Mouse (Mus musculus) layer of hippocampus, postnatal 14 days (tissue): ENCODE results near the gene Gzmd. TPM values are rescaled to one million over a fixed set of nuclear protein-coding genes. Genes with fewer than 3 reads are reported as not detected.
"Not testable (repeated sequence)": the region's sequence is repeated elsewhere in the genome, so short reads cannot be mapped to it uniquely, and the experiment has no call there.

Experiments
- DNase-seq, 2 experiments: peaks; one replicate each; pipeline ENCODE4 v3.0.0; 2021 to 2022; ENCODE audit warnings: low spot score in 2 of 2, mixed read lengths in 1 of 2
- long read RNA-seq, 2 experiments: library from polyadenylated mRNA; stranded (forward); transcript quantifications; one replicate each; pipeline ENCODE4 v2.0.0; 2021
- total RNA-seq, 2 experiments: library from RNA; stranded (reverse); gene quantifications; 2 replicates each; pipeline ENCODE4 v1.2.3; 2021

Gzmd gene
- total RNA-seq, result not detected
- long read RNA-seq, experiment 1, result 0 reads
- long read RNA-seq, experiment 2, result 0 reads

DNA sequence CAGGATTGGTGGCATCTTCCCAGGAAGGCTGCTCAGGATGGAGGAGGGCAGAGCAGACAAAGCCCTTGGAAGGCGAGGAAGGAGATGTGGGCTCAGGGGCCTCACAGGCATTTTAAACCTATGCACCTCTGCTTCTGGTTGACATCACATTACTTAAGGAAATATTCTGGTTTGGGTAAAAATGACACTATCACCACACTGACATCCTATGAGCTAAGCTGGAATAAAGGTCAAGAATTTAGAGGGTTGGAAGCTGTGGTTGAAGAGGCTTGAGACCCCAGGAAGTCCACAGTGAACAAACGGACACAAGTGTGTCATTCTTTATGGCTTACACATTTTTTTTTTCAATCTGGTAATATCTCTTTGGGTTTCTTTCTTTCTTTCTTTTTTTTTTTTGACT, at the start of gene Gzmd:
Gzmd (minus strand) TSS at position 101 of the 400 bp plus-strand sequence.
- DNase-seq, result not testable (repeated sequence)

DNA sequence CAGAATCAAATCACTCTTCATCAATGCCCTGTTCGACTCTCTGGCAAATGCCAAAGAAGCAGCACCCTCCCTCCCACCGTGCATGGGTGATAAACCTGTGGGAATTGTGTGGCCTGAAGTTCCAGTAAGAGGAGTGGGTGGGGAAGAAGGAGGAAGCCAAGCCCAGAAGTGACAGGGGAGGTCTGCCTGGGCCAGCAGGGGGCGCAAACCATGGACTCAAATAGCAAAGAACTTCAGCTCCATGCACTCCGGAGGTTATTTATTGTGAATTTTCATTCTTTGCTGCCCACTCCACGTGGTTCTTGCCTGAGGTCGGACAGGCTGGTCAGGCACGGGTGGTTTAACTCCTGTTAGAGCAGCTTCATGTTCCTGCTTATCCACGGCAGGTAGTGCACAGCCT, 45.2 kb upstream of the Gzmd start:
- not testable (repeated sequence) for DNase-seq

DNA sequence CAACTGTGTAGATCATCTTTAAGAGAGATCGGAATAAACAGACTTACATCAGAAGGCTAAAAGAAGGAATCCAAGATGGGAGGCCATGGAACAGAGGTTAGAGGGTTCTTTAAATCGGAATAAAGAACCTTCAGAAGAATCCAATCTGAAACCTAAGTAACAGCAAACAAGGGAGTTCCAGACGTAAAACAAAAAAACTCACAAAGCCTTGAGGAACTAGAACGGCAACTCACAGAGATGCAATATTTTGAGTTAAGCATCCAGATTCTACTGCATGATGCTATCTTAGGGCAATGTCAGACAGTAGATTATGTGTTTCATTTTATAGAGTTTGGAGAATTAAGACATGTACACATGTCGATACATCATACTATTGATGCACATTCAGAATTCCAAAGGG, 42.1 kb upstream of the Gzmd start, which contains the start of gene Gzmn:
Gzmn (minus strand) TSS at position 101 of the 400 bp plus-strand sequence.
- no peak for DNase-seq

DNA sequence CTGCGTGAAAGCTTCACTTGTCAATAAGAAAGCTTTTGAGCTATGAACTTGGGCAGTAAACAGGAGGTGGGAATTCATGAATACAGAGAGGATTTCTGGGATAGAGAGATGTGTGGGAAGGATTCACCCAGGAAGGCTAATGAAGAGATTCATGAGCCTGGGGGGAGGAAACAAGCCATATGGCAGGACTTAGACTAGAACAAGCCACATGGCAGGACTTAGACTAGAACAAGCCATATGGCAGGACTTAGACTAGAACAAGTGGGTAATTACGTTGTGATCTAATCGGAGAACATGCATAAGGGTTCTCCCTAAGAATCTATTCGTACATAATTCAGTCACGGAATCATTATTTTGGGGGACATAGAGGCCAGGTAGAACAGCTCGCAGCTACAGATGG, 41.0 kb upstream of the Gzmd start:
- DNase-seq, result peak in 1 of 2 experiments; percentile 76

DNA sequence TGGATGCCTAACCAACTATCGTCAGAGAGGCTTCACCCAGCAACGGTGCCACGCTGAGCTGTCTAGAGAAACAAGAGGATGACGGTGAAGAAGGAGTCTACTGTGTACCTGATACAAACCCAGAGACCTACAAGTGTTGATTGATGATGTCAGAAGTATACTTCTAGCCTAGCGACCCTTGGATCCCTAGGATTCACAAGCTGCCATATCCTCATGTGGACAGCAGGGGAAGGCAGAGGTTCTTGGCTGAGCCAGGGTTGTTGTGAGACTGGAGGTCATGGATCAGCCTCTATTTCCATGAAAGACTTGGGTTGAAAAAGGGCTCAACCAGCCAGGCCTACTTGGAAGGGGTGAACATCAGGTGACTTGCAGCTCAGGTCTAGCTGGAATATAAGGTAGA, 40.3 kb upstream of the Gzmd start:
- DNase-seq, result no peak

DNA sequence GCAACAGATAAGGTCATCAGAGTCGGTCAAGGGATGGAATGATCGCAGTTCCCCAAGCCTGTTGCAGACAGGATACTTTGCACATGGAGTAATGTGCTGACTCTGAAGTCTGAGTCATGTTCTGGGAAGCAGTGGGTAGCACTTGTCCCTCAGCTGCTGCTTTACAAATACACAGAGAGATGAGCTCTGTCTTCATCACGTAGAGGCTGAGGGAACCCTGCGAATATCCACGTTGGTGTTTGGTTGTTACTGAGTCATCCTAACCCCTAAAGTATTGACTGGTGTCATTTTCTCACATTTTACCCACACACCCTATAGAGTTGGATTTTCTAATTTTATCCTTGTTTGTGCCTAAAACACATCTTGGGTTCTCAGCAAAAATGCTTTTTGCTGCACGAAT, 35.6 kb upstream of the Gzmd start:
- DNase-seq, result no peak

DNA sequence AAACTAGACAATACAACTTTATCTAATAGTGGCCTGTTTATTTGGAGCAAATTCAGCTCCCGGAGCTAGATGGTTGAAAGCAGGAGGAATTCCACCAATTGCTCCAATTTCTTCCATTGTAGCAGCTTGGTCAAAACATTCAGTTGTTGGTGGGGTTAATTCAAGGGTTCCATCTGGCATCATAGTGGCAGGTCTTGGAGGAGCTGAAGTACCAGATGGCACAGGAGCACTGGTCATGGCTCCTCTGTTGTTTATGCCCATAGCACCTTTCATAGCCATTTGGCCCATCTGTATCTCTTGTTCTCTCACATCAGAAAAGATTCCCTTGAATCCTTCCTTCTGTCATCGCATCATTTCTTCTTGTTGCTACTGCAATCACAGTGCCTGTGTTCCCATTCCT, 29.7 kb upstream of the Gzmd start:
- no peak for DNase-seq

DNA sequence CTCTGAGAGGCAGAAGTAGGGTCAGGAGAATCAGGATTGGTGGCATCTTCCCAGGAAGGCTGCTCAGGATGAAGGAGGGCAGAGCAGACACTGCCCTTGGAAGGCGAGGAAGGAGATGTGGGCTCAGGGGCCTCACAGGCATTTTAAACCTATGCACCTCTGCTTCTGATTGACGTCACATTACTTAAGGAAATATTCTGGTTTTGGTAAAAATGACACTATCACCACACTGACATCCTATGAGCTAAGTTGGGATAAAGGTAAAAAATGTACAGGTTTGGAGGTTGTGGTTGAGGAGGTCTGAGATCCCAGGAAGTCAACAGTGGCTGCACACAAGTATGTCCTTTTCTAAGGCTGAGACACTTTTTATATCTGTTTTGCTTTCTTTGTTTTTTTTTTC, 27.1 kb upstream of the Gzmd start, which contains the start of gene Gzmg:
Gzmg (minus strand) TSS at position 101 of the 400 bp plus-strand sequence.
- DNase-seq, result not testable (repeated sequence)

DNA sequence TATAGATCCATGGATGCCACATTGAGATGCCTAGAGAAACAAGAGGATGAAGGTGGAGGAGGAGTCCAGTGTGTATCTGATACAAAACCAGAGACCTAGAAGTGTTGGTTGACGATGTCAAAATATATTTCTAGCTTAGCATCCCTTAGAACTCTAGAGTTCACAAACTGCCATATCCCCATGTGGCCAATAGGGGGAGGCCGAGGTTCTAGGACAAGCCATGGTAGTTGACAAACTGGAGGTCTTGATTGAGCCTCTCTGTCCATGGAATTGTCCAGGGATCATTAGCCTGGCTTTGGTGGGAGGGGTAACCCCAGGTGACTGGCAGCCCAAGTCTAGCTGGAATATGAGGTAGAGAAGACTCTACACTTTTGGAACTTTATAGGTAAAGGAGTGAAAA, 22.9 kb upstream of the Gzmd start:
- DNase-seq, result no peak

DNA sequence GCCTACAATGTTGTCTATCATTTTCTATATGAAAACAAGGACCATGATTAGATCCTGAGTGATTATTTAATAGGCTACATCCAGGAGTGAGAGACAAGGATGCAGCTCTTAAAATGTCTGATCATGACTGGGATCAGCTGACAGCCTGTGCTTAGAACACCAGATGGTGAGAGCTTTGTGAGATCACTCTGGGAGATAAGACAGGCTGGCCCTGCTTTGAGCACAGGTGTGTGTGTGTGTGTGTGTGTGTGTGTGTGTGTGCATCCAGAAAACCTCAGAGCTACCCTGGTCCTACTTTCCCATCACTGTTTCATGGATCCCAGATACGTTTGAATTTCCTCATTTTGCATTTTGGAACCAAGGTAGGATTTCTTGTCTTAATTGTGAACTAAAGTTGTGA, 1.3 kb upstream of the Gzmd start:
- not testable (repeated sequence) for DNase-seq

DNA sequence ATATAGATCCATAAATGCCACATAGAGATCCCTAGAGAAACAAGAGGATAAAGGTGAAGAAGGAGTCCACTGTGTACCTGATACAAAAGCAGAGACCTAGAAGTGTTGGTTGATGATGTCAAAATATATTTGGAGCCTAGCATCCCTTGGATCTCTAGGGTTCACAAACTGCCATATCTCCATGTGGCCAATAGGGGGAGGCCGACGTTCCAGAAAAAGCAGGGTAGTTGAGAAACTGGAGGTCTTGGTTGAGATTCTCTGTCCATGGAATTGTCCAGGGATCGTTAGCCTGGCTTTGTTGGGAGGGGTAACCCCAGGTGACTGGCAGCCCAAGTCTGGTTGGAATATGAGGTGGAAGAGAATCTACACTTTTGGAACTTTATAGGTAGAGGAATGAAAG, 4.1 kb downstream of the Gzmd start:
- no peak for DNase-seq

DNA sequence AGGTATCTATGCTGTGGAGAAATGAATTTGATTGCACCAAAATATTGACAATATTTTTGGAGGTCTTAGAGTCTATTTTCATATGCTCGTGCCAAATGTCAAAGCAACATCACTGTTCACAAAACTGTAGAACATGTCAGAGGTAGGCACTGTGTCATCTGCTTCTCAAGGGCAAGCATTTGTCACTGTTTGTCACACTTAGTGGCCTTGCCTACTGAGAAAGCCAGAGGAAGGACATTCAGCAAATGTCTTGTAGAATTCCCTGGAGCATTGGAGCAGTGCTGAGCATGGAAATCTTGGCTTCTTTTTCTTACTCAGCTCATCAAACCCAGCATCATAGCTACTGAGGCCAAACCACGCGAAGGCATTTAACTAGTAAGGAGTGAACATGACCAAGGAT, 8.9 kb downstream of the Gzmd start:
- DNase-seq, result no peak

DNA sequence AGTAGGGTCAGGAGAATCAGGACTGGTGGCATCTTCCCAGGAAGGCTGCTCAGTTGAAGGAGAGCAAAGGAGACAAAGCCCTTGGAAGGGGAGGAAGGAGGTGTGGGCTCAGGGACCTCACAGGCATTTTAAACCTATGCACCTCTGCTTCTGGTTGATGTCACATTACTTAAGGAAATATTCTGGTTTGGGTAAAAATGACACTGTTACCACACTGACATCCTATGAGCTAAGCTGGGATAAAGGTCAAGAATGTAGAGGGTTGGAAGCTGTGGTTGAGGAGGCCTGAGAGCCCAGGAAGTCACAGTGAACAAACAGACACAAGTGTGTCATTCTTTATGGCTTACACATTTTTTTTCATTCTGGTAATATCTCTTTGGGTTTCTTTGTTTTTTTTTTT, 11.9 kb downstream of the Gzmd start, which contains the start of gene Gzme:
Gzme (minus strand) TSS at position 101 of the 400 bp plus-strand sequence.
- no peak for DNase-seq

DNA sequence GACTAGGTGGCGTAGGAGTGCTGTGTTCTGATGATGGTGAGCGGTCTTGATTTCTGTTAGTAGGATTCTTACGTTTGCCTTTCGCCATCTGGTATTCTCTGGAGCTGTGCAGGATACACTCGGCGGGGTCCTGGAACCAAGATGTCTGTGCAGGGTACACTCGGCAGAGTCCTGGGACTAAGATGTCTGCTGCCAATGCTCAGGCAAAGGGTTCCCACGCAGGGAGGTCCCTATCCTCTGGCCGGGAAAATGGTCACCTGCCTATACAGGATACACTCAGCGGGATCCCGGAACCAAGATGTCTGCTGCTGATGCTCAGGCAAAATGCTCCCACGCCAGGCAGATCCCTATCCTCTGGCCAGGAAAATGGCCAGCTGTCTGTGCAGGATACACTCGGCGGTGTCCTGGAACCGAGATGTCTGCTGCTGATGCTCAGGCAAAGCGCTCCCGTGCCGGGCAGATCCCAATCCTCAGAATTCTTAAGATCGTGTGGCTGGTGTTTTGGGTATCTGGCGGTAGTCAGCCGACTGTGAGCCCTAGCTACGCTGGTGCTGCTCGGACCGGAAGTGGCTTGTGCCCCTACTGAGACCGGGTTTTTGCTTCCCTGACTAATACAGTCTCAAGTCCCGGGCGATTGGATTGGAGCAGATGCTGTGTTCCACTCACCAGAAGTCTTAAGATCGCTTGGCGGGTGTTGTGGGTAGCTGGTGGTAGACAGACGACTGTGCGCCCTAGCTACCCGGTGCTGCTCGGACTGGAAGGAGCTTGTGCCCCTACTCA, 16.7 kb downstream of the Gzmd start:
- DNase-seq, result not testable (repeated sequence)

DNA sequence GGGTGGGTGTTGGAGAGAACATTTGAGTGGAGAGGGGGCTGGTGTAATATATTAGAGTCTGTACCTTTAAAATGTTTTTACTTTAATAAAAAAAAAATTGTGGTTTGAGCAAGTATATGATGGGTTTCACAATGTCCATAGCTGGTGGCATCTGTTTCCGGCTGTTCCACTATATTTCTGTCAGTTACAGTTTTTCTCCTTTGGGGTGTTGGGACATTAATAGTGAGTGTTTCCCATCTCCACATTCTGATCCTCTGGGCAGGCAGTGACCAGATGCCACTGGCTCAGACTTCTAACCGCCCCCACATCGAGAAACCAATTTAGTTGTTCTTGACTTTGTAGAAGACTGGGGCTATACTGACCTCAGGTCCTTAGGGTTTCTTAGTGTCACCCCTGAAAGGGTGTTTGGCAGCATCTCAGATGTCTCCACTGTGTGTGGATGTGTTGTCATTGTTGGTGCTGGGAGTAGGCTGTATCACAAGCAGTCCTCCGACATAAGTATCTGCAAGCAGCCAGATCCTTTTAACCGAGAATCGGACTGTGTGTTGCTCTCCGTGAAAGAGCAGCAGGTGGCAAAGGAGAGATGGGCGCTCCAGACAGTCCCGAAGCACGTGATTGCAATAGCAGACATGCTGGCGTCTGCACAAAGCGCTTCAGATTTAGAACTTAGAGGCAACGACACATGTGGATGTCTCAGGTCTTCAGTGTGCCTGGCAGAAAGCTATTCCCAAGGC, 26.8 kb downstream of the Gzmd start:
- peak in 1 of 2 experiments; percentile 10 for DNase-seq

DNA sequence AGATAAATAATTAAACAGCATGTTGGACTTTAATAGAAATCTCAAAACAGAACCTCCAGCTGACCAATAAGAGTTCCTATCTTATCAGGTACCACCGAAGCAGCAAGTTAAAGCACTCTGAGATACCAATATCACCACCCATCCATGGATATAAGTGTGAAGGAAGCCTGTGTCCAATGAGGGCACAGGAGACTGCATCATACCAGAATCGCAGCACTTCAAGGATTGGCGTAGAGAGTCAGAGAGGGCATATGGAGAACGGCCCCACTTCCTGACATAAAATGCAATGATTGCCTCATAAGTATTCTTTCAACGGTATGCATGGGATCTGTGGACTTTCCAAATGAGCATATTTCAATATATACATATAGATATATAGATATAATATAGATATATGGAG, 27.4 kb downstream of the Gzmd start:
- DNase-seq, result no peak

DNA sequence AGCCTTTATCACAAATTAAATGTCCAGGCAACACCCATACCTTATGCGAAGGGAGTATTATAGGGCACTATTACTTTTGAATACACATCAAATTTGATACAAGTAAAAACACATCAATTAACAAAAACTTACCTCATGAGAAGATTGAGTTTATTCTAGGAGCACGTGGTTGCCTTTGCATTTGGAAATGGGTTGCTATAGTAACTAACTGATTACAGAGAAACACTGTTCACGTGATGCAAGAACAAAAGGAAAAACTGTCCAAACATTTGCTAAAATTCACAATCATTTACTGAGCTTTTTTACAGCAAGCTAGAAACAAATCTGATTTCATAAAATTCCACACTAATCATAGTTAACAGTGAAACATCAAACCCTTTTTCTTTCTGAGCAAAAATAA, 29.0 kb downstream of the Gzmd start:
- peak in 1 of 2 experiments; percentile 30 for DNase-seq

DNA sequence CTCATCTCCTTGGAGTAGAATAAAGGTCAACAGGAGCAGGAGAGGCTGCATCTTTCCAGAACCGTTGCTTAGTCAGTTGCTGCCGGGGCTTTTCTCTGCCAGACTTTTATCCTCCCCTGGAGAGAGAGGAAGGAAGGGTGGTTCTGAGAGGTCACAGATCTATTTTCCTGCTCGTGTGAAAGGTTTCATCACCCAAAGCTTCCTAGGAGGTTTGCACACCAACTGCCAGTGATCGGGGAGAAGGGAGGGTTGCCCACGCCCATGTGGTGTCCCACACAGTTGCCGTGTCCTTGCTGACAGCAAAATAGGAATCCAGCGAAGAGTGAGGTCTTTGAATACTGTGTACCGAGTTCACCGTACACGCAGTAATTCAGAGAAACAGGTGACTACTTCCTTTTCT, 30.0 kb downstream of the Gzmd start, which contains the start of gene Ctsg:
Ctsg (minus strand) TSS at position 189 of the 400 bp plus-strand sequence.
- no peak for DNase-seq

DNA sequence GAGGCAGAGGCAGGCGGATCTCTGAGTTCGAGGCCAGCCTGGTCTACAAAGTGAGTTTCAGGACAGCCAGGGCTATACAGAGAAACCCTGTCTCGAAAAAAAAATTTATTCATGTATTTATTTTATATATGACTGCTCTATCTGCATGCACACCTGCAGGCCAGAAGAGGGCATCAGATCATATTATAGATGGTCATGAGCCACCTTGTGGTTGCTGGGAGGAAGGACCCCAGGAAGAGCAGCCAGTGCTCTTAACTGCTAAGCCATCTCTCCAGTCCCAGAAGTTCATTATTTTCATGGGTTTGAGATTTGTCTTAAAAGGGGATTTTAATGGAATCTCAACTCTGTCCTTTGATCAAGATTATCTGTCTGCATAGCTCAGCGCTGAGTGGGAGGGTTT, 33.5 kb downstream of the Gzmd start:
- DNase-seq, result no peak

DNA sequence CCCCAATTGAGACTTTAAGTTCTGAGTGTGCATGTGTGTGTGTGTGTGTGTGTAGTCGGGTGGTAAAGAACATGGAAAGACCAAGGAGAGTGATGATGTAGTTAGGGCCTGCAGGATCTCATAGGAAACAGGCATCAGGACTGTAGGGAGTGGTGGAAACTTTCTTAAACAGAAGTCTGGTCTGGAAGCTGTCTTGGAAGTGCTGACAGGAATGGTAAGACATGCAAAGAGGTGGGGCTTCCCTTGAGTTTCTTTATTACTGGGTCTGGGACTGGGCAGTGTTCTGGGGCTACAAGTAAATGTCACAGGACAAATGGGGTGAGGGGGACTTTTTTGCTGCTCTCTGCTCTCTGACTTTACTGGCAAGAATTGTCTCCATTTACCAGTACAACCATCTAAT, 34.8 kb downstream of the Gzmd start:
- no peak for DNase-seq

DNA sequence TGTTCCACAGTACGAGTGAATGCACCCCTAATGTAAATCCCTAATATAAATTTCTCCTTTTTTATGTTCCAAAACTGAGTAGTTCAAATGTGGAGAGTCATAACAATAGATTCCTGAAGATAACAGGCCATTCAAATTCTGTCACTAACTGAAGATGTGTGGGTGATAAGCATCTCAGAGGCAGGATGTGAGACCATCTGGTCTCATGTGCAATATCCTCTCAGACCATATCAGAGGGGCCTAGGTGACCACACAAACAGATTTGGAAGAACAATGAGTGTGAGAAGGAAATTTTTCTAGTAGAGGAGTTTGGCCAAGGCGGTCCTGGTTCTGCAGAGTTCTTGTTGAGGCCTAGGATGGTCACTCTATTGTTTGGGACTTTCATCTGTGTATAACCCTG, 39.1 kb downstream of the Gzmd start:
- DNase-seq, result no peak

DNA sequence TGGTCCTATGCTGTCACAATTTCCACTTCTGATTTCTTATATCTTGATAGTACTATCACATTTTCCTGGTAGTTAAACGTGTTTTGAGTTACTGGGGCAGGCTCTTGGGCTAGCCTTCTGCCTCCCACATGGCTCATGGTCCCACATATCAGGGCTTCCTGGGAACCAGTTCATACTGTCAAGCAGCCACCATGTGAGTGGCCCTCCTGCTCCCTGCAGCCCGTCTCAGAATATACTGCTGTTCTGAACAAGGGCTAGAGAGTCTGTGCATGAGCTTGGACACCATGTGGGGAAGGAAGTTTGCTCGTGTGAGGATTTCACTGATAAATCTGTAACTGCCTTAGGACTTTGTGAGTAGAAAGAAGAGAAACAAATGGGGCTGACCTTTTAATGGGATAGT, 45.7 kb downstream of the Gzmd start:
- DNase-seq, result no peak
